Mouse (Mus musculus) liver, embryonic 13.5 days (tissue): ENCODE results near the gene Gaa. TPM values are rescaled to one million over a fixed set of nuclear protein-coding genes. Genes with fewer than 3 reads are reported as not detected.
"Not testable (repeated sequence)": the region's sequence is repeated elsewhere in the genome, so short reads cannot be mapped to it uniquely, and the experiment has no call there.

Experiments used
- ATAC-seq: fragments of 200-750 bp; cut with Nextera tagmentation; 2 replicates; pipeline ENCODE4 v1.8.0; 2017; ENCODE audit warnings: low read depth, mild to moderate bottlenecking, moderate number of reproducible peaks, moderate library complexity
- DNase-seq: peaks from one replicate; pipeline ENCODE4 v3.0.0; 2022
- H3K27ac ChIP-seq: fragments of 300-500 bp; sonication (generic); 2 replicates; pipeline ENCODE4 v1.5.1; 2015; ENCODE audit warnings: moderate library complexity, mild to moderate bottlenecking, inconsistent platforms
- H3K27me3 ChIP-seq: fragments of 300-500 bp; sonication (generic); 2 replicates; pipeline ENCODE4 v1.6.1; 2015; ENCODE audit warnings: mild to moderate bottlenecking, inconsistent platforms
- H3K36me3 ChIP-seq: fragments of 300-500 bp; sonication (generic); 2 replicates; pipeline ENCODE4 v1.6.1; 2015; ENCODE audit warnings: mild to moderate bottlenecking, inconsistent platforms
- H3K4me1 ChIP-seq: fragments of 300-500 bp; sonication (generic); replicated peaks from 2 replicates; pipeline ENCODE4 v1.6.1; 2015; ENCODE audit warnings: inconsistent platforms
- H3K4me2 ChIP-seq: fragments of 300-500 bp; sonication (generic); 2 replicates; pipeline ENCODE4 v1.6.1; 2015; ENCODE audit warnings: inconsistent platforms, mild to moderate bottlenecking, moderate library complexity
- H3K4me3 ChIP-seq: fragments of 300-500 bp; sonication (generic); replicated peaks from 2 replicates; pipeline ENCODE4 v1.5.1; 2015; ENCODE audit warnings: mild to moderate bottlenecking, inconsistent platforms
- H3K9ac ChIP-seq: fragments of 300-500 bp; sonication (generic); 2 replicates; pipeline ENCODE4 v1.6.1; 2015; ENCODE audit warnings: mild to moderate bottlenecking, inconsistent platforms
- H3K9me3 ChIP-seq: fragments of 300-500 bp; sonication (generic); replicated peaks from 2 replicates; pipeline ENCODE4 v1.6.1; 2016; ENCODE audit warnings: inconsistent platforms
- WGBS: fragments of 180-500 bp; shearing (Covaris S2); methylation state at CpG from one replicate; pipeline ENCODE4 v1.1.7; 2015; ENCODE audit not compliant: insufficient replicate concordance; 5-methylcytosine and 5-hydroxymethylcytosine counted together
- polyA plus RNA-seq: library from polyadenylated mRNA; unstranded; fragments of >200 nt; fragmentation: Nextera tagmentation; extraction: Ambion mirVana; gene quantifications from 2 replicates; pipeline ENCODE4 v1.2.1, GENCODE M21; 2015

Gene Gaa
- polyA plus RNA-seq, 1 experiment from 2014 or later = 17.9 TPM

DNA sequence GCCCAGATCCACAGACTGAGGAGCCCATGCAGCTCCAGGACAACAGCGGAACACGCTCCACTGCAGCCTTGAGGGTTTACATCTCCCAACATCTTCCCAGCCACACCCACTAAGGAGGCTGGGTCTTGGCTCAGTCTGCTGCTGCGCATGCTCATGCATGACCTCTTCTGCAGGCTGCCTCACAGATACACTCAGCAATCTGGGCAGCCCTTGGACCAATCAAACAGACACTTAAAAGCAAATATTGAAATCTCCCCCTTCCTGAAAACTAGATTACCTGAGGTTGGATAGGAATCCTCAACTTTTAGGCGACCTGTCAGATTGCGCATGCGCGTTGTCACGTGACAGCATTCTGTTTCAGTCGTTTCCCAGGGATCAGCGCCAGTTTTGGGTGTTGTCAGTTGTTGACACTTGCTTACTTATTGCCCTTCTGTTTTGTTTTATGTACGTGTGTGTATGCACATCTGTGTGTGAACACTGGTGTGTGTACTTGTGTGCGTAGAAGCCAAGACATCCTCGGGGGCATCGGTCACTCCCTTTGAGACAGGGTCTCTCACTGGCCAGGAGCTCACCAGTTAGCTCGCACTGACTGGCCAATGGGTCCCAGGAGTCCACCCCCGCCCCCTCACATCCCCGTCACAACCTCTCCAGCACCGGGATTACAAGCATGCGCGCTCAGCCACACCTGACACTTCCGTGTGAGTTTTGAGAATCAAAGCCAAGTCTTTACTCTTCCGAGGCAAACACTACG, 8.9 kb upstream of the Gaa start:
- peak; percentile 65 for DNase-seq
- Histone ChIP-seq H3K9ac (0 out of 2 replicates have a peak overlapping the region, but pooled peaks have one; percentile 13), H3K36me3 (no peaks in the 10 kb centered on the region), H3K4me2 (peak overlapping the region; percentile 58), H3K4me1 (peaks cover 10% of the 10 kb centered on the region; the same call in 1 of the 2 replicates), H3K9me3 (no peaks in the 10 kb centered on the region), H3K27ac (peak overlapping the region; percentile 29; the same call in 1 of the 2 replicates), H3K27me3 (no peaks in the 10 kb centered on the region), H3K4me3 (peak overlapping the region; percentile 38)
- peak; percentile 73 for ATAC-seq
- WGBS = 53% methylated on average over 23 of the region's 23 CpGs

- no peaks in the 10 kb centered on the region for H3K9me3 ChIP-seq
- no peak overlapping the region for H3K4me2 ChIP-seq
- no peaks in the 10 kb centered on the region for H3K36me3 ChIP-seq
- 65% methylated on average over 8 of the region's 8 CpGs for WGBS
- peaks cover 10% of the 10 kb centered on the region; the same call in 1 of the 2 replicates for H3K4me1 ChIP-seq
- DNase-seq = no peak
- H3K9ac ChIP-seq = no peak overlapping the region
- no peak overlapping the region for H3K4me3 ChIP-seq
- H3K27me3 ChIP-seq = no peaks in the 10 kb centered on the region
- no peak for ATAC-seq
- H3K27ac ChIP-seq = no peak overlapping the region
Observed at GRCm38 (mm10) chr11:119259977-119260376, 7.7 kb upstream of the Gaa start.

DNA sequence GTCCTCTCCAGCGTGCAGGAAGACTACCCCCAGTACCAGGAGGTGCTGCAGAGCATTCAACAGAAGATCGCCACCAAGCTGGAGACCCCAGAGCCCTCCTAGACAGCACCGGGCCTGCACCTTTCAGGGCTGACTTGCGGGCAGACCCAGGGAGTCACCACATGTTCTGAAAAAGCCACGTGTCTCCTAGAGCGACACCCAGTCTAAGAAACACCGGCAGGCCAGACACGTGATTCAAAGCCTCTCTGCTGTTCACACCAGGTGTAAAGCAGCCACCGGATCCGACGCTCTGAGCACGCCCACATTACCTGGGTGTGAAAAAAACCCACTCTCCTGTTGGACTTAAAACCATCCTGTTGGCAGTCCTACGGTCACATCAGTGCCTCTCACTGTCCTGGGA, 3.3 kb upstream of the Gaa start:
- Histone ChIP-seq H3K4me1 (peaks cover 28% of the 10 kb centered on the region), H3K36me3 (no peaks in the 10 kb centered on the region), H3K27me3 (no peaks in the 10 kb centered on the region), H3K9ac (no peak overlapping the region), H3K4me3 (no peak overlapping the region), H3K4me2 (no peak overlapping the region), H3K9me3 (no peaks in the 10 kb centered on the region), H3K27ac (no peak overlapping the region)
- ATAC-seq (no peak), DNase-seq (no peak)
- 80% methylated on average over 13 of the region's 13 CpGs for WGBS

DNA sequence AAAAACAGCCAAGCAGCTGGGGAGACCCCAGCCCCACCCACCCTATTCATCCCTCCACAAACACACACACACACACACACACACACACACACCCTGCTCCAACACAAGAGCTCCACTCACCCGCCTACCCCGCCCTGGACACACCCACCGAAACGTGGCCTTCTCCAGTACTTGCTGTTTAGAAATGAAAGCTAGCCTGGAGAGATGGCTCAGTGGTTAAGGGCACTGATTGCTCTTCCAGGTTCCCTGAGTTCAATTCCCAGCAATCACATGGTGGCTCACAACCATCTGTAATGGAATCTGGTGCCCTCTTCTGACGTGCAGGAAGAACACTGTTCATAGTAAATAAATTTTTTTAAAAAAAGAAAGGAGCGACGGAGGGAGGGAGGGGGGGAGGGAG, 1.9 kb upstream of the Gaa start:
- Histone ChIP-seq H3K4me2 (no peak overlapping the region), H3K9ac (no peak overlapping the region), H3K27me3 (no peaks in the 10 kb centered on the region), H3K9me3 (no peaks in the 10 kb centered on the region), H3K27ac (no peak overlapping the region), H3K4me3 (no peak overlapping the region), H3K36me3 (peaks cover 7% of the 10 kb centered on the region), H3K4me1 (peaks cover 33% of the 10 kb centered on the region)
- WGBS = 45% methylated on average over 7 of the region's 7 CpGs
- no peak for ATAC-seq
- no peak for DNase-seq

GRCm38 (mm10) chr11:119267241-119267674, 429 bp upstream of the Gaa start:
- DNase-seq (no peak), ATAC-seq (peak; percentile 8; the same call in 1 of the 2 replicates)
- Histone ChIP-seq H3K27ac (no peak overlapping the region), H3K27me3 (no peaks in the 10 kb centered on the region), H3K4me1 (peaks cover 33% of the 10 kb centered on the region), H3K4me3 (0 out of 2 replicates have a peak overlapping the region, but pooled peaks have one; percentile 76), H3K9me3 (no peaks in the 10 kb centered on the region), H3K4me2 (peak overlapping the region; percentile 96), H3K36me3 (peaks cover 16% of the 10 kb centered on the region), H3K9ac (0 out of 2 replicates have a peak overlapping the region, but pooled peaks have one; percentile 10)
- 52% methylated on average over 6 of the region's 6 CpGs for WGBS

DNA sequence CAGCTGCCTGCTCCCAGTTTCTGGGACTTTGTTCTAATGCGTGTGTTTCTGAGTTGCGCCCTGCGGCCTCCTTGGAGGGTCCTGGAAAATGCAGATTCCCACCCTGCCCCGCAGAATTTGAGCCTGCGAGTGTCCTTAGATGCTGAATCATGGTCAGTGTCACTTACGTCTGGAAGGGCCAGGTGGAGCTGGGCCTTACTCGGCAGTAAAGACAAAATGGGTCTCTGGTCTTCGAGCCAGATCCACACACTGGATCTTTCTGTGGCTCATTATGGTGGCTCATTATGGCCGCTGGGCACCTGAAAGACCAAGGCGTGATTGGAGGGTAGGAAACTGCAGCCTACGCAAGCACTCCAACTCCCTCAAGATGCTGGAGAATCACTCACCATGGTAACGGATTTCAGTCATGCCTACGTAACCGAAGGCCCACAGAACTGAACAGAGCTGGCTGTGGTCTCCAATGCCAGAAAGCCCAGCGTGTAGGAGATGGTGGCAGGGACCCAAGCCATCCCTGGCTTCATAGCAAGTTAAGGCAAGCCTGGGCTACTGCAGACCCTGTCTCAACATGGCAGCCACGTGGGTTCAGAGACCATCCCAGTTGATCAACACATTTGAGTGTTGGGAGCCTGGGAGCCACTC, 989 bp downstream of the Gaa start:
- no peak for DNase-seq
- Histone ChIP-seq H3K27me3 (no peaks in the 10 kb centered on the region), H3K4me2 (peak overlapping the region; percentile 96), H3K9me3 (no peaks in the 10 kb centered on the region), H3K36me3 (peaks cover 29% of the 10 kb centered on the region), H3K27ac (peak overlapping the region; percentile 66), H3K4me1 (peaks cover 38% of the 10 kb centered on the region), H3K4me3 (peak overlapping the region; percentile 76), H3K9ac (peak overlapping the region; percentile 82)
- no peak for ATAC-seq
- 68% methylated on average over 16 of the region's 16 CpGs for WGBS

- H3K9me3 ChIP-seq, H3K4me3 ChIP-seq, H3K27me3 ChIP-seq, H3K27ac ChIP-seq, ATAC-seq, H3K9ac ChIP-seq, H3K4me2 ChIP-seq, DNase-seq: not testable (repeated sequence)
- Histone ChIP-seq H3K4me1 (peaks cover 28% of the 10 kb centered on the region), H3K36me3 (peaks cover 53% of the 10 kb centered on the region)
- 54% methylated on average over 3 of the region's 3 CpGs for WGBS
Observed at GRCm38 (mm10) chr11:119272492-119272891, 4.8 kb downstream of the Gaa start.

GRCm38 (mm10) chr11:119273186-119273930, 5.7 kb downstream of the Gaa start:
- Histone ChIP-seq H3K4me3 (no peak overlapping the region), H3K9ac (no peak overlapping the region), H3K36me3 (peaks cover 53% of the 10 kb centered on the region), H3K9me3 (no peaks in the 10 kb centered on the region), H3K4me2 (no peak overlapping the region), H3K27ac (no peak overlapping the region), H3K27me3 (no peaks in the 10 kb centered on the region), H3K4me1 (peaks cover 21% of the 10 kb centered on the region)
- WGBS = 80% methylated on average over 8 of the region's 8 CpGs
- no peak for ATAC-seq
- DNase-seq = no peak

DNA sequence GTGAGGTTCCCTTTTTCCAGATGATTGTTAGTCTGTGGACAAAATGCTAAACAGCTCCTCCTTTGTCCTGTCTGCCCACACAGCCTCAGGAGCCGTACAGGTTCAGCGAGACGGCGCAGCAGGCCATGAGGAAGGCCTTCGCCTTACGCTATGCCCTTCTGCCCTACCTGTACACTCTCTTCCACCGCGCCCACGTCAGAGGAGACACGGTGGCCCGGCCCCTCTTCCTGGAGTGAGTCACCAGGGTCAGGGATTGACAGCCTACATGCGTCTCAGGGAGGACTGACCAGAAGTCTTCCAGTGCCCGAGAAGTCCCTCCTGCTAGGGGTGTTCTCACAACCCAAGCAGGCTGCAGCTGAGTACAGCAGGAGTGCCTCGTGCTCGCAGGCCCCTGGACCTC, 13.3 kb downstream of the Gaa start:
- no peak for DNase-seq
- Histone ChIP-seq H3K4me3 (no peak overlapping the region), H3K36me3 (peaks cover 6% of the 10 kb centered on the region), H3K9me3 (no peaks in the 10 kb centered on the region), H3K4me1 (no peaks in the 10 kb centered on the region), H3K4me2 (no peak overlapping the region), H3K9ac (no peak overlapping the region), H3K27ac (no peak overlapping the region), H3K27me3 (no peaks in the 10 kb centered on the region)
- ATAC-seq = no peak
- WGBS = 75% methylated on average over 15 of the region's 15 CpGs

DNA sequence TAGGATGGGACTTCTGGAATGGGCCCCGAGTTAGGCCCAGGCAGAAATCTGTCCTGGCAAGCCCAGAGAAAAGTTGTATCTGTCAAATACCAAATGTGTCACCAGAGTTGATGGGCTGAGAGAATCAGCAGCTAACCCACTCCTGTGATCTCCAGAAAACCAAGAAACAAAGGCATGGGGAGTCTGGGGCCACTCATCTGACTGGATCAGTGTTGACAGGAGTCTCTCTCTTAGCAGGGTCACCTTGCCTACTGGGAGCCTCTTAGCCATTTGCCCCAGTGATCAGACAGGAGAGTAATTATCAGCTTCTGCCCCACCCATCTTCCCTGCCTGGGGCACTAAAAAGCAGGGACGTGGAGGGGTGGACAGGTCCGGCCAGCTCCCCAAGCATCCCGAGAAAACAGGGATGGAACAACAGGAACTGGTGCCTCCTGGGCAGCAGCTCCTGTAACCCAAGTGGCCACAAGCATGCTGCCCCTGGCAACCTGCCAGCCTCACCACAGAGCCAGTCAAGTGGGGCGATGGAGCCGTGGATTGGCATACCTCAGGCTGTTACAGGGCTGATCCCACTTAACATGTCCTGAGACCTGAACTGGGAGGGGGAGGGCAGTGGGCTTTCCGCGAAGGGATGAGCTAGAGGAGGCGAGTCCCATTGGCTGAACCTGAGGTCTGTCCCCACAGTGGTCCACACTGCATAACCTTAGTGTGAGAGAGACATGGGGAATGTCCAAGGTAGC, 18.3 kb downstream of the Gaa start:
- no peak for DNase-seq
- WGBS = 69% methylated on average over 9 of the region's 9 CpGs
- no peak for ATAC-seq
- H3K27me3 ChIP-seq = no peaks in the 10 kb centered on the region
- H3K9ac ChIP-seq = no peak overlapping the region
- H3K9me3 ChIP-seq = no peaks in the 10 kb centered on the region
- H3K4me3 ChIP-seq = no peak overlapping the region
- no peak overlapping the region for H3K27ac ChIP-seq
- H3K36me3 ChIP-seq = peaks cover 53% of the 10 kb centered on the region
- H3K4me1 ChIP-seq = no peaks in the 10 kb centered on the region
- H3K4me2 ChIP-seq = no peak overlapping the region
